Mouse (Mus musculus) layer of hippocampus, adult 2 months (tissue): ENCODE measurements around the gene 1600014C10Rik. TPM values are rescaled to one million over a fixed set of nuclear protein-coding genes. Genes with fewer than 3 reads are reported as not detected.

Source experiments
- DNase-seq, 2 experiments: peaks; one replicate each; pipeline ENCODE4 v3.0.0; 2022; ENCODE audit warnings: low spot score in 2 of 2
- H3K27ac ChIP-seq: fragments of 200-600 bp; 2 replicates; pipeline ENCODE4 v1.8.1; 2022
- H3K4me3 ChIP-seq: fragments of 200-600 bp; 2 replicates; pipeline ENCODE4 v1.8.1; 2022; ENCODE audit warnings: mild to moderate bottlenecking
- CTCF ChIP-seq: fragments of 200-600 bp; conservative IDR thresholded peaks from 2 replicates; pipeline ENCODE4 v1.8.1; 2022; ENCODE audit warnings: antibody characterized with exemption, mild to moderate bottlenecking, moderate library complexity
- total RNA-seq, 2 experiments: library from RNA; stranded (reverse); gene quantifications; 2 replicates each; pipeline ENCODE4 v1.2.3; 2021

The 1600014C10Rik gene
- total RNA-seq, 2 experiments from 2014 or later, result 24.0 to 29.5 TPM

- Histone ChIP-seq H3K27ac (no peak overlapping the region), H3K4me3 (no peak overlapping the region)
- TF ChIP-seq CTCF, result no peak
- no peak for DNase-seq
Observed at GRCm38 (mm10) chr7:38166930-38167645, 15.9 kb upstream of the 1600014C10Rik start.

DNA sequence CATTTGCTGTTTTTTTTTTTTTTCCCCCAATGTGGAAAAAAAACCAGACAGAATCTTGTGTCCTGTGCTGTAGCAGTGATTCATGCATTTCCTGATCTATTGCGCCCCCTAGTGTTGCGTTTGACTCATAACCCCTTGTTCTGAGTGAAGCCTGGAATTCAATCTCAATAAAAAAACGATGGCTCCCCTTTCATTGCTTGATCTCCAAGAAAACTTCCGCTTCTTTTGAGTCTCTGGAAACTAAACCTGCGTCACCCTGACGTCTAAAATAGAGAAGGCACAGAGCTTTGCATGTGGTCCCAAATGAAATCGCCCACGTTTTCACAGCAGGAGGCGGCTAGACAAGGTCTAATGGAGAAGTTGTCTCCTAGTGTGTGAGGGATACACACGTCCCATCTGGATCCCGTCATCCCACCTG lies 15.3 kb upstream of the 1600014C10Rik start:
- DNase-seq, result peak; percentile 75 to 81
- peak; percentile 87 for TF ChIP-seq CTCF
- no peak overlapping the region for H3K4me3 ChIP-seq
- no peak overlapping the region for H3K27ac ChIP-seq

- peak overlapping the region; percentile 51 for H3K4me3 ChIP-seq
- H3K27ac ChIP-seq, result peak overlapping the region; percentile 81
- no peak for TF ChIP-seq CTCF
- DNase-seq, result no peak
Observed at GRCm38 (mm10) chr7:38173871-38174270, 9.1 kb upstream of the 1600014C10Rik start.

- peak overlapping the region; percentile 51 for H3K4me3 ChIP-seq
- peak; percentile 66 to 67 for DNase-seq
- peak overlapping the region; percentile 81 for H3K27ac ChIP-seq
- peak; percentile 45 for TF ChIP-seq CTCF
Observed at GRCm38 (mm10) chr7:38174321-38175148, 8.5 kb upstream of the 1600014C10Rik start.

DNA sequence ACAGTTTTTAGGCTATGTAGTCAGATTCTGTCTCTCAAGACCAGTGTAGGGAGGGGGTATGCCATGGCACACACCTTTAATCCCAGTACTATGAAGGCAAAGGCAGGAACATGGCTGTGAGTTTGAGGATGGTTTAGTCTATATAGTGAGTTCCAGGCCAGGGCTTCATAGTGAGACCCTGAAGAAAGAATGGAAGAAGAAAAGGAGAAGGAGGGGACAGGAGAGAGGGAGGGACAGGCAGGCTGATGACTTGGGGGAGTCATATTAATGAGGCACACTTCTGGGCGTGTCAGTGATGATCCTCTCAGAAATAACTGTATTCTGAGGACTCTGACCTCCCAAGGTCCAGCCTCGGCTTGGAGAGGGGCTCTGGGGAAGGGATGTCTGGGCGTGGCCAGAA lies 7.0 kb upstream of the 1600014C10Rik start:
- H3K4me3 ChIP-seq, result no peak overlapping the region
- no peak overlapping the region for H3K27ac ChIP-seq
- DNase-seq, result no peak
- no peak for TF ChIP-seq CTCF

DNA sequence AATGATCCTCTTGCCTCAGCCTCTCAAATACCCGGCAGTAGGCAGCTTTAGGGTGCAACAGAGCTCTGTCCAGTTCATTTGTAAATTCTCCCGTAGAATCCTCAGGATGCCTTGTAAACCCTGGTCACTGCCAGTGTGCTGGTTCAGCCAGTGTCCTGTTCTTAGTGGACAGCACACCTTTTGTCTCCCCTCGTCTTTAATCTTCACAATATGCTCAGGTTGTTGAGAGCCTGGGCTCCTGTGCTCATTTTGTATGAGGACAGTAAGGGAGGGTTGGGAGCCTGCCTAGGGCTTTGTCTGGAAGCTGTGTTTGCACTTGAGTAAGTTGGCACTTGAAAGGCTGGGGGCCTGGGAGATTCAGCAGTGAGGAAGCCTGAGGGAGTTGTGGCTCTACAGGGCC lies 3.1 kb upstream of the 1600014C10Rik start:
- no peak for DNase-seq
- no peak overlapping the region for H3K27ac ChIP-seq
- no peak overlapping the region for H3K4me3 ChIP-seq
- no peak for TF ChIP-seq CTCF

- Histone ChIP-seq H3K27ac (no peak overlapping the region), H3K4me3 (no peak overlapping the region)
- DNase-seq, result no peak
- no peak for TF ChIP-seq CTCF
Observed at GRCm38 (mm10) chr7:38181366-38181765, 1.7 kb upstream of the 1600014C10Rik start.

DNA sequence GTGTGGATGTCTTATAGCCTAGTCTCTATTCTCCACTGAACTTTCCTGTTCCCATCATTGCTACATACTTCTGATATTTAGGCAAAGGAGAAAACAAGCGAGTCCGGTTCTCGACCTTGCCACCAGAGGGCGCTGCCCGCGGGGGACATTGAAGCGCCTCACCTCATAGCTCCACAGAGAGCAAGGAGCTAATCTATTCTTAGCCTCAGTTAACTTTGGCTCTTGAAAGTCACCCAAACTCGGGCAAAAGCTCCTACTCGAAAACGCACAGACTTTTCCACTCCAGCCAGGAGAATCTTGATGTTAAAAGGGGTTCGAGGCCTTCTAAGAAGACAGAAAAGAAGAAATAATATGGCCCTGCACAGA lies 438 bp upstream of the 1600014C10Rik start:
- peak; percentile 73 to 89 for DNase-seq
- peak; percentile 96 for TF ChIP-seq CTCF
- H3K27ac ChIP-seq, result peak overlapping the region; percentile 98
- H3K4me3 ChIP-seq, result peak overlapping the region; percentile 77

DNA sequence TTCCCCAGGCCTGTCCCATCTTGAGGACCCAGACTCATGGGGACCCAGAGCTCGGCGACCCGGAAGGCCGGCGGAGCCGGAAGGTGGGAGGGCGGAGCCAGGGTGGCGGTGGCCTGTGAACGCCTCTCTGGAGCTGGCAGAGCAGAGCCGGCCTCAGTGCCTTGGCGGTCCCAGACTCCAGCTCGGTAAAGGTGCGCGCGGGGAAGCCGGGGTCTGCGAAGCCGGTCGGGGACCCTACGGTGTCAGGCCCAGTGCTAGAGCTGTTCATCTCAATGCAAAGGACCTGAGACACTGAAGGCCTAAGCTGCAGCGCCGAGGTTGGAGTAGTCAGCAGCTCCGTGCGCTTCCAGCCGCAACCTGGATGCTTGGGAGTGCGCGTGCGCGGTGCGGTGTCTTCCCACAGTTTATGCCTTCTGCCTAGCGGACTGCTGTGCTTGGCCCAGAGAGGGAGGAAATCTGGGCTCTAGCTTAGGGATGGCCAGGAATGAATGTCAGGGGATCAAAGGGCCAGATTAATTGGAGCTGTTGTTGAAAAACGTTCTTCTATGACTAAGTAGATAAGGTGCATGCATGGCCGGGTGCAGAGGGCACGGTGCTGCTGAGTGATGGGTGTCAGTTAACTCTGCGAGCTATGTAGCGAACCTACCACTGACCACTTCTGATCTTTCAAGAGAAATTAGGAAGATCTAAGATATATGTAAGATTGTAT lies 846 bp downstream of the 1600014C10Rik start:
- peak; percentile 83 to 85 for DNase-seq
- peak overlapping the region; percentile 98 for H3K27ac ChIP-seq
- peak overlapping the region; percentile 77 for H3K4me3 ChIP-seq
- 0 out of 2 replicates have a peak, but pooled peaks have one; percentile 13 for TF ChIP-seq CTCF

- H3K4me3 ChIP-seq, result peak overlapping the region; percentile 77
- H3K27ac ChIP-seq, result peak overlapping the region; percentile 98
- no peak for DNase-seq
- no peak for TF ChIP-seq CTCF
Observed at GRCm38 (mm10) chr7:38184418-38184745, 1.4 kb downstream of the 1600014C10Rik start.

DNA sequence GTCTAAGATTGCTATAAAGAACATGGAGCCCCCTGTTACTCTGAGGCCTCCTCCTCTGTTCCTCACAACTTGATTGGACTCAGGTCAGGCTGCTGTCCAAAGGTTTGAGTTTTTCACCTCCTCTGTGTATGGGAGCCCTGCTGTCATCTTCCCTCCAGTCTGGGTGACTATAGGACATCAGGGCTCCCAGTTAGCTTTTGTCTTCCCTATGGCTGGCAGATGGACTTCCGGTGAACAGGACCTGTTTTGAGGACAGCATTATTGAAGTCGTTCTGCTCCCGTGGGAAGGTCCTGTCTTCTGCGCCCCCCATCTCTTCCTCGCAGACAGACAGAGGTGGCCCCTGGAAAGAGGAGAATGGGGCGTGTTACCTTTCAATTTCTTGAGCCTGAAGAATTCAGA lies 1.8 kb downstream of the 1600014C10Rik start:
- DNase-seq, result no peak
- H3K4me3 ChIP-seq, result peak overlapping the region; percentile 77; the same call in 1 of the 2 replicates
- no peak overlapping the region for H3K27ac ChIP-seq
- TF ChIP-seq CTCF, result no peak

DNA sequence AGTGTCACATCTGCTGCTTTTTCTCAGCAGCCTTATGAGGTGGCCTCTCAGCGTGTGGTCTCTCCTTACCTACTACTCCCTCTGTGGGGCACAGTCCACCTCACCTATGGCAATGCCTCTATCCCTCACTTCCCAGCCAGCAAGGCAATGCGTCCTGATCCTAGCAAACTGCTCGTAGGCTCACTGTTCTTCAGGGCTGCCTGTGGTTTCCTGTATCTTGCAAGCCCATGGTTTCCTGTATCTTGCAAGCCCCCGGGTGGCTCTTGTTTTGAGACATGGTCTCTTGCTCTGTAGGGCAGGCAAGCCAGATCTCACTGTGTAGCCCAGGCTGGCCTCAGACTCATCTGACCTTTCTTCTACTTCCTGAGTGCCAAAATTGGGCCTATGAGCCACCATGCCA lies 3.8 kb downstream of the 1600014C10Rik start:
- H3K4me3 ChIP-seq, result no peak overlapping the region
- DNase-seq, result no peak
- no peak for TF ChIP-seq CTCF
- no peak overlapping the region for H3K27ac ChIP-seq

DNA sequence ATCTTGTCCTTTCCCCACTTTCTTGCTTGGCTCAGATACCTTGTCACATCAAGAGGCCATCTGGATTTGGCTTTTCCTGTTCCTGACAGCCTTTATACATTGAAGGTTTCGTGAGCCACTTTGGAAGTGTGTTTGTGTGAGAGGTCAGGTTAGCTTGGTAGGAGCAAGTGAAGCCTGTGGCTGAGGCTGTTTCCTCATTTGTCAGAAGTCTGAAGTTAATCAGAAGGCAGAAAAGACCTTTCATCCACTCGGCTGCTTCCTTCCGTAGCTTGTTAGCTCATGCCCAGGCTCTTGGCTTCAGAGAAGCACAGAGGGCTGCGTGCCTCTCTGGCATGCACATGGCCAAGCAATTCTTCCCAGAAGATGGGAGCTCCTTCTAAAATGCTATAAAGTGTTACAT lies 4.8 kb downstream of the 1600014C10Rik start:
- no peak for TF ChIP-seq CTCF
- no peak overlapping the region for H3K4me3 ChIP-seq
- no peak for DNase-seq
- H3K27ac ChIP-seq, result no peak overlapping the region
